12 mouse cellular contexts compared by ENCODE assay signal in the genomic region with DNA sequence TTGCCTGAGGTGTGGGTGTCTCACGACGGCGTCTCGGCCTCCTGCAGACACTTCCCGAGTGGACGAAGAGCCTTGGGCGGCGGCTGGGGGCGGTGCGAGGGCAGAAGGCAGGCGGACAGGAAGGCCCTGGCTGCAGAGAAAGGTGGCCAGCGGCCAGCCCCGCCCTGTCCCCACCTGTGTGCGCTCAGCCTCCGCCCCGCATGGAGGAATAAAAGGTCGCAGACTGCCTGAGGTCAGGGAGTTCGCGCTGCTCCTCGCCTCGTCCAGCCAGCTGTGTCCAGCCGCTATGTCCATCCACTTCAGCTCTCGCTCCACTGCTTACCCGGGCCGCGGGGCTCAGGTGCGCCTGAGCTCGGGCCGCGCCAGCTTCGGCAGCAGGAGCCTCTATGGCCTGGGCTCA. TPM values are rescaled to one million over a fixed set of nuclear protein-coding genes. Genes with fewer than 3 reads are reported as not detected.
DNase-seq lines count a peak whose midpoint lies in the region; ATAC-seq and TF ChIP-seq lines count a peak whose summit lies in the region.
"Had no signal": no experiment of that assay in that cellular context is flagged by ENCODE, and none has a peak within 500 bp of the region (broad histone marks: within the 10 kb centered on the region; RNA-seq: fewer than 3 reads in every experiment).

No protein-coding gene starts in this region.

- H3K9me3 ChIP-seq in midbrain, postnatal 0 days (ENCODE audit: low read length), result no peaks in the 10 kb centered on the region
- H3K9me3 ChIP-seq: neural tube, embryonic 12.5 days had no signal

- peaks cover 10% of the 10 kb centered on the region for H3K27me3 ChIP-seq in midbrain, postnatal 0 days (ENCODE audit: insufficient read depth, low read length)

- WGBS in lung, adult 2 months, result 28% methylated on average over 31 of the region's 31 CpGs
- WGBS in midbrain, postnatal 0 days, result 27% methylated on average over 31 of the region's 31 CpGs

- no peaks in the 10 kb centered on the region for H3K36me3 ChIP-seq in midbrain, postnatal 0 days (ENCODE audit: insufficient read depth, low read length)
- H3K36me3 ChIP-seq: neural tube, embryonic 12.5 days had no signal

- no peak overlapping the region for H3K27ac ChIP-seq in midbrain, postnatal 0 days (ENCODE audit: low read depth, low read length)
- H3K27ac ChIP-seq: liver, embryonic 14.5 days; neural tube, embryonic 12.5 days had no signal

- no peak overlapping the region for H3K4me2 ChIP-seq in midbrain, postnatal 0 days (ENCODE audit: low read depth, low read length, poor library complexity, severe bottlenecking)
- H3K4me2 ChIP-seq: neural tube, embryonic 12.5 days had no signal

- DNase-seq in cerebellum, postnatal 10 days, result peak; percentile 20 to 33
- no peak for DNase-seq in cerebellum, adult 8-10 months
- peak; percentile 14 for DNase-seq in thymus, postnatal 4 days
- no peak for DNase-seq in thymus, postnatal 25 days
- DNase-seq in lung, adult 2 months, result peak; percentile 83
- peak; percentile 79 to 85 for DNase-seq in urinary bladder, postnatal 36 days (ENCODE audit: low spot score in 2 of 2)
- no peak for DNase-seq in midbrain, postnatal 0 days (ENCODE audit: low spot score)

- no peak overlapping the region for H3K9ac ChIP-seq in midbrain, postnatal 0 days (replicated peaks; ENCODE audit: low read length, poor library complexity, severe bottlenecking)
- H3K9ac ChIP-seq: liver, embryonic 14.5 days; neural tube, embryonic 12.5 days had no signal

- peak; percentile 85; the same call in 1 of the 2 replicates for TF ChIP-seq POLR2A in lung, adult 2 months (IDR thresholded peaks at IDR 0.05; ENCODE audit: borderline replicate concordance, extremely low read depth, low read depth, low read length)

- ATAC-seq in midbrain, postnatal 0 days (ENCODE audit: low FRiP score), result no peak
- no peak for ATAC-seq in monocyte, adult 5-6 weeks (replicated peaks; ENCODE audit: insufficient number of reproducible peaks, low FRiP score, low TSS enrichment, poor library complexity, severe bottlenecking)

- TF ChIP-seq CTCF in lung, adult 2 months (IDR thresholded peaks at IDR 0.05; ENCODE audit: insufficient read depth, low read length), result no peak
- no peak for TF ChIP-seq CTCF in midbrain, postnatal 0 days (IDR thresholded peaks at IDR 0.05)

- H3K4me1 ChIP-seq in lung, adult 2 months (ENCODE audit: control insufficient read depth, insufficient read depth, low read length), result no peaks in the 10 kb centered on the region
- no peaks in the 10 kb centered on the region for H3K4me1 ChIP-seq in midbrain, postnatal 0 days (ENCODE audit: insufficient read depth, low read length)
- H3K4me1 ChIP-seq: neural tube, embryonic 12.5 days had no signal

- peak overlapping the region; percentile 67 for H3K4me3 ChIP-seq in lung, adult 2 months (replicated peaks; ENCODE audit: extremely low read depth, low read depth, low read length)
- H3K4me3 ChIP-seq in midbrain, postnatal 0 days (ENCODE audit: low read depth, low read length), result no peak overlapping the region
- H3K4me3 ChIP-seq: neural tube, embryonic 12.5 days had no signal

RNA-seq across cellular contexts. Expression of a gene that starts 1.3 kb away (rescaled TPM):
- 136 and 143 TPM in 2 replicates for polyA plus RNA-seq in lung, adult 2 months (2012; rRNA removed)
- 0.49 and 0.52 TPM in 2 replicates for total RNA-seq in midbrain, postnatal 0 days (2014; rRNA removed)
- polyA plus RNA-seq in midbrain, postnatal 0 days (2015; fragmentation: Nextera tagmentation; extraction: Ambion mirVana), result 0.20 and 0.82 TPM in 2 replicates
- total RNA-seq in monocyte, adult 5-6 weeks (2017), result 3.0 to 8.2 TPM (median 4.9 TPM) in 3 replicates

RNA-seq across cellular contexts. Expression of a gene that starts 26.4 kb away (rescaled TPM):
- polyA plus RNA-seq in lung, adult 2 months (2012; rRNA removed), result 0.24 and 0.44 TPM in 2 replicates
- 0.76 and 1.2 TPM in 2 replicates for total RNA-seq in midbrain, postnatal 0 days (2014; rRNA removed)
- polyA plus RNA-seq in midbrain, postnatal 0 days (2015; fragmentation: Nextera tagmentation; extraction: Ambion mirVana), result 0.76 and 0.84 TPM in 2 replicates
- not detected in 3 replicates for total RNA-seq in monocyte, adult 5-6 weeks (2017)
- polyA plus RNA-seq: liver, embryonic 14.5 days had no signal

RNA-seq across cellular contexts. Expression of a gene that starts 35.4 kb away (rescaled TPM):
- polyA plus RNA-seq in lung, adult 2 months (2012; rRNA removed), result not detected in 2 replicates
- total RNA-seq in midbrain, postnatal 0 days (2014; rRNA removed), result not detected in 2 replicates
- not detected in 2 replicates for polyA plus RNA-seq in midbrain, postnatal 0 days (2015; fragmentation: Nextera tagmentation; extraction: Ambion mirVana)
- not detected in 3 replicates for total RNA-seq in monocyte, adult 5-6 weeks (2017)
- total RNA-seq: common myeloid progenitor, adult 5-6 weeks; gastrocnemius, postnatal 4 days had no signal
- polyA plus RNA-seq: liver, embryonic 14.5 days; neural tube, embryonic 12.5 days had no signal

RNA-seq across cellular contexts. Expression of a gene that starts 42.2 kb away (rescaled TPM):
- polyA plus RNA-seq in lung, adult 2 months (2012; rRNA removed), result 130 and 155 TPM in 2 replicates
- total RNA-seq in midbrain, postnatal 0 days (2014; rRNA removed), result 0.09 and 1.0 TPM in 2 replicates
- 0.16 and 0.33 TPM in 2 replicates for polyA plus RNA-seq in midbrain, postnatal 0 days (2015; fragmentation: Nextera tagmentation; extraction: Ambion mirVana)
- 124 to 181 TPM (median 163 TPM) in 3 replicates for total RNA-seq in monocyte, adult 5-6 weeks (2017)
- polyA plus RNA-seq: neural tube, embryonic 12.5 days had no signal

RNA-seq across cellular contexts. Expression of a gene that starts 51.4 kb away (rescaled TPM):
- not detected in 2 replicates for polyA plus RNA-seq in lung, adult 2 months (2012; rRNA removed)
- total RNA-seq in midbrain, postnatal 0 days (2014; rRNA removed), result 0.28 and 0.49 TPM in 2 replicates
- 0.17 TPM in 1 of 2 replicates, not detected in the other for polyA plus RNA-seq in midbrain, postnatal 0 days (2015; fragmentation: Nextera tagmentation; extraction: Ambion mirVana)
- total RNA-seq in monocyte, adult 5-6 weeks (2017), result not detected in 3 replicates
- total RNA-seq: common myeloid progenitor, adult 5-6 weeks; gastrocnemius, postnatal 4 days had no signal
- polyA plus RNA-seq: liver, embryonic 14.5 days; neural tube, embryonic 12.5 days had no signal

Comparison
In these comparisons a context has a peak if more than half of its experiments do, and no peak if none do; other contexts are left out.
1. DNase-seq: peak in cerebellum, postnatal 10 days (2 of 2), thymus, postnatal 4 days (single experiment), lung, adult 2 months (single experiment) and urinary bladder, postnatal 36 days (2 of 2); none in cerebellum, adult 8-10 months (single experiment), thymus, postnatal 25 days (single experiment) and midbrain, postnatal 0 days (single experiment).